Mouse (Mus musculus) heart, adult 9 months (tissue): ENCODE measurements at regions not wholly inside any gene's neighbourhood (a gene's known extent, or its start where the extent isn't known, plus 50 kb on each side); places are given as distances from the start of the nearest gene placed in this dataset.

Experiments
- DNase-seq, 2 experiments: peaks; one replicate each; pipeline ENCODE4 v3.0.0; 2022; ENCODE audit warnings: low spot score in 2 of 2

- DNase-seq: no peak
Observed at GRCm38 (mm10) chr14:46530452-46530851, 140.0 kb upstream of the Bmp4 start.

- DNase-seq: no peak
Observed at GRCm38 (mm10) chr14:46529086-46529715, 138.7 kb upstream of the Bmp4 start.

DNA sequence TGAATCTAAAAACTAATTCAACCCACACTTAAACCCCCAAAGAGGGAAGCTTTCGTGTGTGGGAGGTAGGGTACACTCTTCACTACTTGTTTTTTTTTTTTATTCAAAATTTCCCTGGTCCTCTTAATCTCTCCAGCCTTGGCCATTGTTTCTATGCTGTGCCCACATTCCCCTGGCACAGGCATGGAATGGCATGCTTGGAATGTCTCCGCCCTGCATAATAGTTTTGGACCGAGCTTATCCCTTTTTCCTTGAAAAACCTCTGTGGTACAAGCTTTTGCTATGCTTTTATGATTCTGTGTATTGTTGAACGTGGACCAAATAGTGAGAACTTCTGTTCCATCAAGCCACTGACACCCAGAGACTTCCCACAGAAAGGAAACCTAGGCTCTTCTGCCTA is 126.8 kb upstream of the Bmp4 start:
- DNase-seq: no peak

DNA sequence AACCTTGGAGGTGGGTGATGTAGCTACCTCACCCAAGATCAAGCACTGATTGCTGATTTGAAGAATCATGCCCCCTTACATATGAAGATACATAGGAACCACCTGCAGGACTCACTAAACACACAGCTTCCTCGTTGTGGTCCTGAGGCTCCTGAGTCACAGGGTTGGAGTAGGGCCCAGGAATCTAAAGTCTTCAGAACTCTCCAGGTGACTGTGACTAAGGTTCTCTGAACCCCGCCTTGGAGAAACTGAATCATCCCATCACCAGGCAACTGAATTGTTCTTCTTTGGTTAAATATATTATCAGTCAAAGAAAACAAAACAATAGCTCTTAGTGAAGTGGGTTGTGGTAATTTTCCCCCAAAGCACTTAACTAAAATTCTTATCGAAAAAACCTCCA is 125.8 kb upstream of the Bmp4 start:
- no peak for DNase-seq

GRCm38 (mm10) chr14:46514262-46514932 is 123.9 kb upstream of the Bmp4 start:
- DNase-seq: no peak

- no peak for DNase-seq
Observed at GRCm38 (mm10) chr14:46512118-46512517, 121.6 kb upstream of the Bmp4 start.

DNA sequence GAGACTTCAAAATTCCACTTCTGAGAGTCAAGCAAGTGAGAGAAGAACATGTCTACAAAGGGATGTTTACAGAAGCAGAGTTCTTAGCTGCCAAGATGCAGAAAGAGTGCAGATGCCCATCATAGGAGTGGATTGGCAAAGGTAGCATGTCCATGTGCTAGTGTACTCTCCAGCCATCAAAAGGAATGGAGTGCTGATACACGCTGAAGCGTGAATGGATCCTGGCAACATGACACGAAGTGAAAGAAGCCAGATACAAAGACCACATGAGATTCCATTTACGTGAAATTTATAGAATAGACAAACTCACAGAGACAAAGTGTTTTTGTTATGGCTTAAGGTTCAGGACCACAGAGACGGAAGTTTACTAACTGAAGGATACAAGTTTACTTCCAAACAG is 118.4 kb upstream of the Bmp4 start:
- no peak for DNase-seq

- DNase-seq: no peak
Observed at GRCm38 (mm10) chr14:46505266-46505665, 114.8 kb upstream of the Bmp4 start.

DNA sequence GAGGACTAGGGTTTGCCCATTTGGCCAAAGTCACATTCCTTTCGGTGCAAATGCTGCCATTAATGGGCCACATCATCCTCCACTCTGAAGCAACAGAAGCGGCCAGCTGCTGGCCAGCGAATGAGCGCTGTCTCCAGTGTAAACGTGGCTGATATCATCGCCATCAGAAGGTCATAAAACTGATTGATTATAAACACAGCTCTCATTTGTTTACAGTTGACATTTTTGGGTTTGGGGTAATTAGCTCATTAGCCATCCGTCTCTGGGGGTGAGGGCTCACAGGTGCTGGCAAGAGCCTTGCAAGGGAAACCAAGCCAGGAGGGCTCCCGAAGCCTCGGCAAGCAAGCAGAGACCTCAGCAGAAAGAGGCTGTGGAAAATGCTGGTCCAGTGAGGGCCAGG is 101.1 kb upstream of the Bmp4 start:
- DNase-seq: no peak

DNA sequence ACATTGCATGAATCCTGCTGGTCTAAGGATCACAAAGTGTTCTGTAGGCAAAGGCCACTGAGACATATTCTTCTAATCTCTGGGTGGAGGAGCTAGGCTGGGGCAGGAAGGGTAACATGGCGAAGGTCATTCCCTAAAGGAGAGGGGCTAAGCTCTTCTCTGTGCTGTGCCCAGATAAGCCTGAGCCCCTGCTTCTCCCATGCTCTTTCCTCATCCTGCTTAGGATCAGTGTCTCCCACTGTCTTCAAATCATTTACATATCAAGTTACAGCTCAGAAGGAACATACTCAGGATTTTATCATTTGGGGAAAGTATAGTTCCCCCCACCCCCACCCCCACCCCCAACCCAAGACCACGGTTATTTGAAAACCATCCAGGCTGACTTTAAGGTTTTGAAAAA is 100.7 kb upstream of the Bmp4 start:
- no peak for DNase-seq

DNA sequence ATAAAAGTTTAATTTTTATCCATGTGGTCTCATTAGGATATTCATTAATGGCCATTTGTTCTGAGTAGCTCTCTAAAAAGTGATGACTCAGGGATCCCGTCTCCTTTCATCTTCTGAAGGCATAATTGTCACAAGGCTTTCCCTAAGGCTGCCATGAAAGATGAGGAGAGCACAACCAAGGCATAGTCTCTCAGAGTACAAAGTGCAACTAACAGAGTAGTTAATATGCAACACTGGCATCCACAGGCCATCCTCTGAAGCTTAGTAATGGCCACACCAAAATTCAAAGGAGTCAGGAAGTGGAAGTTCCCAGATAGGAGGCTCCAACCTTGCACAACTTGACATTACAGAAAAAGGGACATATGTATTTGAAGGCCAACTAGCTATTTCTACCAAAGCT is 97.1 kb upstream of the Bmp4 start:
- no peak for DNase-seq

DNA sequence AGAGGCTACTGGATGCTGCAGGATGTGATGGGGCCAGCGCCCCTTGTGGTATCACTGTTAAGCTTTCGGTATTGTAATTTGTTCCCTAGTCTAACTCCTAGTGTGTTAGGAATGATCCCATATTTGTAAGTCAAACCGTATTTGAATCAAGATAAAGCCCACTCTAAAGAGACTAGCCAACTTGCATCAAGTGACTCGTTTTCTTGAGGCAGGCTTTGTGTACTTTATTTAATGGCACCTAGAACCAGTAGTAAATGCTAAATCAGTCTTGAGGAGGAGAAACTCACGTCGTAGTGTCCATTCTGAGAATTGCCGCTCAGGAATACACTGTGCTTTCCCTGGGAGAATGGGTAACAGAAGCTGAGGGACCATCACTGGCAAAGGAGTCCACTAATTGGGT is 89.9 kb upstream of the Bmp4 start:
- DNase-seq: no peak

DNA sequence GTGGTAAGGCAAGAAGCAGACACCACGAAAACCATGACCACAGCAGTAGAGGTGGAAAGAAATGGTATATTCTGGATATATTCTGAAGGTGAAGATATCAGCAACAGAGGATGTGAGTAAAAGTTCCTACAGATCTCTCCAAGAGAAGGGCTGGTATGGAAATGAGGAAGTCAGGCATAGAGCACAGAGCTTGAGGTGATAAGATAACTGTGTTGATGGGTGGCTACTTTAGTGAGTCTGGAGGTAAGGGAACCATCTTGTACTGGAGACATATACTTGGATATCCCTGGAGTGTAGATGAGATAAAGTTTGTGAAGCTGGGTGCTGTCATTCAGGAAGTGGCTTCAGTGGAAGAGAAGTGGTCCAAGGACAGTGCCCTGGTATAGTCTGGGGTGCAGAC is 85.5 kb upstream of the Bmp4 start:
- no peak for DNase-seq

- no peak for DNase-seq
Observed at GRCm38 (mm10) chr14:46462967-46463366, 72.5 kb upstream of the Bmp4 start.

- DNase-seq: no peak
Observed at GRCm38 (mm10) chr14:46461960-46462359, 71.5 kb upstream of the Bmp4 start.

DNA sequence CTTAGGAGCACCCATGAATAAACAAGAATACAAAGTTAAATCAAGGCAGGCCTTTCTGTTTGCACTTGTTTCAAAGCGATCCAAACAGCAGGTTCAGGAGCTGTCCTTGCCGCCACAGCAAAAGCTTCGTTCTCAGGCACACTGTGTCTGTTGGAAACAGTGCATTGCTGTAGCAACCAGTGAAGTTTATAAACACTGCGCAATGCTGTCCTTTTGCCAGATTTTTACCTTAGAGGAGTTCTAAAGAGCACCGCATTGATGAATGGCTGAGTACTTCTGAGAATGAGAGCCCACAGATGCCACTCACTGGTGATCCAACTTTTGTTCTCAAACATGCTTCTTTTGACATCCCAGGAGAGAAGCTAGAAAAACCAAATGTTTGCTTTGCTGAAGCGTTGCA is 64.0 kb upstream of the Bmp4 start:
- no peak for DNase-seq

DNA sequence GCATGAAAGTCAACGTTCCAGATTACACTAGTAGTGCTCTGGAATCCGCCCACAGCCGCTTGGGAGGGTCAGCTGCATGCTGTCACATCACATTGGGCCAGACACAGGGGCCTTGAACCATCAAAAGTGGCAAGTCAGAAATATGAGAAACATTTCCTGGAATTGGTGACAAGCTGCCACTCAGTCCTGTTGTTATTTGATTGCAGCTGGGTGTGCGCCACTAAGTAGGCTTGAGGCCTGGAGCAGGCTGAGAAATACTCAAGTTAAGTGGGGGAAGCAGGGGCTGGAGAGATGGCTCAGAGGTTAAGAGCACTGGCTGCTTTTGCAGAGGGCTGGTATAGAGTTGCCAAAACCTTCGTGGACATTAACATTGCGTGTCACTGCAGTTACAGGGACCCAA is 51.2 kb upstream of the Bmp4 start:
- no peak for DNase-seq
